Mouse (Mus musculus) olfactory bulb, adult 2 months (tissue): ENCODE data around the gene Drd1.

ENCODE experiments used
- CTCF ChIP-seq: fragments of 200-500 bp; IDR thresholded peaks from 2 replicates; pipeline ENCODE4 v1.5.1; 2012; ENCODE audit warnings: low read depth, mild to moderate bottlenecking, low read length, moderate library complexity; ENCODE audit not compliant: insufficient read depth
- POLR2A ChIP-seq: fragments of 200-500 bp; IDR thresholded peaks from 2 replicates; pipeline ENCODE4 v1.6.1; 2012; ENCODE audit warnings: mild to moderate bottlenecking, low read depth, low read length, moderate library complexity; ENCODE audit not compliant: insufficient read depth

- no peak for TF ChIP-seq CTCF
- no peak for TF ChIP-seq POLR2A
Measured at GRCm38 (mm10) chr13:54037936-54038335, 17.6 kb downstream of the Drd1 start.
